Mouse (Mus musculus): ENCODE measurements around the gene Zfp968.
"Not testable (repeated sequence)": the region's sequence is repeated elsewhere in the genome, so short reads cannot be mapped to it uniquely, and the experiment has no call there.

The Zfp968 gene

DNA sequence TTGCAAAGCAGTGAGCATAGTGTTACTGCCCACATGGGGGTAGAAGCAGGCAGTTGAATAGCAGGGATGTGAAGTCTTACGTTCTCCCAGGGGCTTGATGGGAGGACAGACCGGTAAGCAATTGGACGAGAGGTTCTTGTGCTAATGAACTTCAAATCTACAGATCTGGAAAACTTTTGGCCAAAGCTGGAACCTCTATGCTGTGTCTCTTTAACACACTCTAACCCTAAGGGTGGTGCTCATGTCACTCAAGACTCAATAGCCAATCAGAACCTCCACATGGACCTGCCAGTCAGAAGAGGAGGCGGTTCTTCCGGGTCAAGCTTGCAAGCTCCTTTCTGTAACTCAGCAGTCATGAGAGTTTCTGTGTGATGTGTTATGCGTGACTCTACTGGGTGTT lies at the start of gene Zfp968:
Gene Zfp968 (plus strand): TSS at position 301 of the 400 bp plus-strand sequence.
- not testable (repeated sequence) for DNase-seq (ENCODE audit: low spot score in 2 of 2)

DNA sequence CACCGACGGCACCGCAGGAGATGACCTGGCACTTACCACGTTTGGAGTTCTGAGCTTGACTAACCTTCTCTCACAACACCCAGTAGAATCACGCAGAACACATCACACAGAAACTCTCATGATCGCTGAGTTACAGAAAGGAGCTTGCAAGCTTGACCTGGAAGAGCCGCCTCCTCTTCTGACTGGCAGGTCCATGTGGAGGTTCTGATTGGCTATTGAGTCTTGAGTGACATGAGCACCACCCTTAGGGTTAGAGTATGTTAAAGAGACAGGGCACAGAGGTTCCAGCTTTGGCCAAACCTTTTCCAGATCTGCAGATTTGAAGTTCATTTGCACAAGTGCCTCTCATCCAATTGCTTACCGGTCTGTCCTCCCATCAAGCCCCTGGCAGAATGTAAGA lies 34.1 kb upstream of the Zfp968 start, which contains the start of gene Gm4631:
Gene Gm4631 (minus strand): TSS at position 101 of the 400 bp plus-strand sequence.
- DNase-seq (ENCODE audit: low spot score in 2 of 2): not testable (repeated sequence)

Measured in left cerebral cortex, adult 9 months (tissue).